Mouse (Mus musculus): Measurements from ENCODE around the gene Rasal2.
A peak's percentile ranks its signal among the peaks of the same experiment; 100 is the strongest.

Rasal2 gene

DNA sequence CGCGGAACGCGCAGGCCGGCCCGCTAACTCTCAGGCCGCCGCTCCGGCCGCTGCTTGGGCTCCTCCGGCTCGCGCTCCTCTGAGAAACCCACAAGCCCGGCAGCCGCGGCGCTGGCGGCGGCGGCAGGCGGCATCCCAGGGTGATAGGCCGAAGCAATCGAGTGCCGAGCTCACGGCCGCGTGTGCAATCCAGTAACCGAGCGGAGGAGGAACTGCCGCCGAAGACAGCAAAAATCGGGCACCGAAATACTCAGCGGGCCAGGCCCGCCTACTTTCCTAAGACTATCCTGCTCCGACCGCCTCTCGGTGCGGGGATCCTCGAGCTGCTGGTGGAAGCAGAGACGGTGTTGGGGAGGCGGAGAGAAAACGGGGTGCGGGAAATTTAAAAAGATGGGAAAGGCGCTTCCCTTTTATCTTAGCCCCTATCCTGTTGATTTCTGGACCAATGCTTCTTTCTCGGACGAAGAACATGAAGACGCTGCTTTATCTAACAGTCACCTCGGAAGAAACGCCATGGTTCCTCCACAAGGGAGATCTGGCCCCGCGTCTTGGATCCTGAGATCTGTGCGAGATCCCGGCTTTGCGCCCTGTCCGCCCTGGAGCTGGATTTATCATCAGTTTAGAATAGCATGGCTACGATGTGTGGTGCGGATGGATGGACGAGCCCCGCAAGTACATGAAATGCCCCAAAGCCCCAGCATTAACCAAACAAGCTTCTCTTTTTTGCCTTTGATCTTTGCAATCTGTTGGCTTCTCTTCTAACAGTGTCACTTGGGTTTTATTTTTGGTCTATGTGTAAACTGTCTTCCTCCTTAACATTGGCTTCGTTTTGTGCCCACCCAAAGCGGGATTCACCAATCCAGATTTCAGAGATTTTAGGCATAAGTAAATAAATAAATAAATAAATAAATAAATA, at the start of gene Rasal2:
TSS of gene Rasal2 (minus strand) at position 142 of the 916 bp plus-strand sequence.
- DNase-seq (ENCODE audit: low spot score) = peak; percentile 96

DNA sequence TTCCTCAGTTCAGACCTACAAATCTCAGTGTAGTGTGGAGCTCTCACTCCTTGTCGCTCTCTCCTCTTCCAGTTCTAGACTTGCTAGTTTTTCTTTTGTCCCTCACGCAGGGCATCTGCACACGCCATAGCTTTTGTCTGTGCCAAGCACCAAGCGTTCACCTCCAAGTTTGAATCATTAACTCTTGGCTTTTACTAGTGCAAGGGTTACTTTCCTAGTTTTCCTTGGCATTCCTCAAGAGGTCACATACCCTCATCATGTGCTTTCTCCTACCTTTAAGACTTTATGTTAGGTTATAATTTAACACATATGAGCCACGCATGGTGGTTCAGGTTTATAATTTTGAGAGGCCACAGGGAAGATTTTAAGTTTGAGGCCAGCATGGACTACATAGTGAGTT, 48.9 kb upstream of the Rasal2 start:
- no peak for DNase-seq (ENCODE audit: low spot score)

DNA sequence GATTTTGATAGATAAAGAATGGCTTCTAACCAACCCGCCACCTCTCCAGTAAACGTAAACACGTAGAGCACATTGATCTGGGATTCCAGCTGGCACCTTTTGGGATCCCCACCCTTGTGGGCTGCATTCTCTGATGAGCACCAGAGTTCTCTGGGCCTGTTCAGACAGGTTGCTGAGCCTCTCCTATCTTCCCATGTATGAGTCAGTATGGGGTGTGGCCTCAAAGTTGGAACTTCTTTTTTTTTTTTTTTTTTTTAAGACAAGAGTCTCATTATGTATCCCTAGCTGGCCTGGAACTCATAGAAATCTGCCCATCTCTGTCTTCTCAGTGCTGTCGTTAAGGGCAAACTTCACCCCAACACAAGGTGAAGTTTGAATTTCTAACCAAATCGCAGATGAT, 47.5 kb upstream of the Rasal2 start:
- DNase-seq (ENCODE audit: low spot score) = no peak

DNA sequence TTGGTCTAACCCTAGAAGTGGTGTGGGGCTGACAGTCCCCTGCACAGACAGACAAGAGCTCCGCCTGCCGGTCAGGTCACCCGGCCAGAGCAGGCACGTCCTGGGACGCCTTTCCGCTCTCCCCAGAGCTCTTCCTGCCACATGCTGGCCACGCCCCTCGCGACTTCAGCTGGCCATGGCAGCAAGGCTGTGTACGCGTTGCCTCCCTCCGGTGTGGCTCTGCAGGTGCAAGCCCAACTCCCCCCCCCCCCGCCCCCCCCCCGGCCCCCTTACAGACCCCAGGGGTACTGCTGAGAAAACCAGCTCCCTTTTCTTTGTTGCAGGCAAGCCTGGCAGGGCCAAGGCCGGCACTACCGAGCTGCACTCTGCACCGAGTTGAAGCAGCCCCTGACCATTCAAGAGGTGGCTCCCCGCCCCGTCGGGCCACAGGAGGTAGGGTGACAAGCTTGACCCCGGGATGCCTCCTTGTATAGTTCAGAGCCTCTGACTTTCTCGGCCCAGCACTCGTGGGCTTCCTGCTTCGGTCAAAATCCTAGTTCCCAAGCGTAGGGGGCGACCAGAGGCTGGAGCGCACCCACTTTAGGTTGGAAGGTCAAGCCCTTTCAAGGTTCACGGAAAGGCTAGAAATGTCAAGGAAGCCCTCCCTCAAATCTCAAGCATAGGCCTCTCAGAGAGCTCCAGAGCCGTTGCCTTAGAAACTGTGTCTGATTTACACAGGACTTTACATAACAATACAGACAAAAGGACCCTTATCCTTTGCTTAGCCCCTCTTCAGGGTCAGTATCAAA, 46.2 kb upstream of the Rasal2 start, which contains the start of gene Cryzl2:
TSS of gene Cryzl2 (plus strand) at position 157 of the 788 bp plus-strand sequence.
- DNase-seq (ENCODE audit: low spot score) = peak; percentile 90

DNA sequence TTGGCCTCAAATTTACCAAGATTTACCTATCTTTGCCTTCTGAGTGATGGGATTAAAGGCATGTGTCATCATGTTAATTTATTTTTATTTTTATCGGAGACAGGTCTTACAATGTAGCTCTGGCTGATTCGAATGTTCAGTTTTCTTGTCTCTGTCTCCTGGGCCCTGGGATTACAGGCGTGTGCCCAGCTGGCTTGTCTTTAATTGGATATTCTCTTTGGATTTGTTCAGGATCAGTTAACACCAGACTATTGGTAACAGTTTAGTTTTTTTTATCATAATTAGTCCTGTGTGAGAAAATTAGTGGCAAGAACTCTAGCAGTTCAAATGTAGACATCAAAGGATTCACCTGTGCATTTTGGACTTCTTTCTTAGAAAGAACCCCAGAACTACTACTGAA, 45.4 kb upstream of the Rasal2 start:
- no peak for DNase-seq (ENCODE audit: low spot score)

DNA sequence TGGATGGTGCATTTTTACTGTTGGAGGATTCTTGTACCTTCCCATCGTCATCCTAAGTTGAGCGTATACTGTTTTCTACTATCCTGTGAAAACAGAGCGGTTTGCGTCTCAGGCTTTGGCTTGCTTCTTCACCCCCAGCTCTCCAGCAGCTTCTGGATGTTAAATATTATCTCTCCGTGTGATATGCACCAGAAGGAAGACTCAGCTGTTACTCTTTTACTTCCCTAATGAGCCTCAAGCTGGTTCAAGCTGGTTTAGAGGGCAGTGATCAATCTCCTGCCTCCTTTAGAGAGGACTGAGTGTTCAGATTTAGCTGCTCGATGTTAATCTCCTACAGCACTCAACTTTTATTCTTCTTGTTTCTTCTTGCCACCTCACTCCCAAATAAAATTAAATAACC, 42.5 kb upstream of the Rasal2 start:
- DNase-seq (ENCODE audit: low spot score) = no peak

DNA sequence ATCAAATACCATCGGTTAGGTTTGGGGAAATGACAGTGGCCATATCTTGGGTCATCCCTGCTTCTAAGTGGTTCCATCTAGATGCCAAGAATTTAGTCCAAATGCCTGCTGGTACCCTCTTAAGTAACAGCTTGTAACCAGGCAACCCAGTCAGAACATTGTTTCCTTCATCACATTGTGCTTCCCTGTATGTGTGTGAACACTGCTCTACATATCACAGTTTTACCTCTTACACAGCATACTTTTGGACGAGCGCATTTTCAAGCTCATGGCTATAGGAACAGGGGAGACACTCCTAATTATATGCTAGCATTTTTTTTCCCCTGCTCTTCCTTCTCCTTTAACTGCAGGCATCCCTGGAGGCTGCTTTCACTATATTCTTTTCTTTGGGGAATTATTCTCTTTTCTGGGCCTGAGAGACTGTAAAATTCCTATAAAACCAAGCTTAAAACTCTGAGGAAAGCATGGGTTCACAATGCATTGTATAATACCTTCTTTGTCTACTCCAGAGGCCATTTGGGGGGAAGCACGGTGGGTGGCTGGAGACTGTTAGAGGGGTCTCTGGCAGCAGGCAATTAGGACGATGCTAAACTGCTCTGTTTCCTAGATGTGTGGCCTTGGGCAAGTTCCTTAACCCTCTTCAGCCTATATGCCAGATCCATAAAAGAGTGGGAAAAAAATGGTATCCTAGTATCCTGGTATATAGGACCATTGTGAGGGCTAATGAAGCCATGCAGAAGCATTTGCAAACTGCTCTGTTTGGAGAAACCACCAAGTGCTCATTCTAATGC, 40.6 kb upstream of the Rasal2 start:
- DNase-seq (ENCODE audit: low spot score) = no peak

DNA sequence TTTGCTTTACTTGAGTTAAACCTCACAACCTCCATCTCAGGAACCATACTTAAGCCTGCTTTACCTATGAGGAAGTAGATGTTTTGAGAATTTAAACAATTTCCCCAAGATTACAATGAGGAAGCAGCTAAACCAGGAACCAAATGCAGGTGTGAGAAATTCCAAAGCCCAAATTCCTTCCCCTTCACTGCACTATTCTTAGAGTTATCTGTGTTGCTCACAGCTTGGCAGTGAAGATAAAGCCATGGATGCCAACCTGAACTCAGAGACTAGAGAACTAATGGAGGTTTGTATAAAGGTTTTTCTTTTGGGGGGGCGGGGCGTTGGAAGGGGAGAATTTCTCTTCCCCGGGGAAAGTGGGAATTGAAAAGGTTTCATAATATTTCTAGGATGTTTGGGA, 39.9 kb upstream of the Rasal2 start:
- DNase-seq (ENCODE audit: low spot score) = no peak

DNA sequence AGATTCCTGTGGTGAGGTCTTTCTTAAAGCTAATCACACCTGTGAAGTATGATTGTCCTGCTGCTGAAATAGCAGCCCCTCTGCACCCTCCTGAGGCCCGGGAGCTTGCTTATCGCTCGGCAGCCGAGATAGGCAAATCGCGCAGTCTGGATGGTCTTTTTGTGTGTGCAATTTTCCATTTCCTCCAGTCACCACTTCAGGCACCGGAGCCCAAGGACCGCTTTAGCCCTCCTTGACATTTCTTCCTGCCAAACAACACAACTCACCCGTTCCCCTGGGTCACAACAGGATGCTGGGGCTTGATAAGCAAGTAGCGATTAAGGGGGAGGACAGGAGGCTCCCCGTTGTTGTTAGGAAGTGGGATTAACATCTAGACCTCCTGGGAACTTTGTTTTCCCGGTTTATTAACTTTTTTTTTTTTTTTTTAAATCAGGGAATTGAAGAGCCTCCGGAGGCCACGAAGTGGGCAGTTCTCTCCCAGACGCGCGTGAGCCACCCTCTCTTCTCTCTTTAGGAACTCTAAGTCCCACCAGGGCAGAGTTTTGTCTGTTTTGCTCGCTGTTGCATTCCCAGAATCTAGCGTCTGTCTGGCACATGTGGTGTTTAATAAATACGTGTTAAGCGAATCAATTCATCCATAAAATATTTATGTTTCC, 37.7 kb upstream of the Rasal2 start:
- peak; percentile 66 for DNase-seq (ENCODE audit: low spot score)

DNA sequence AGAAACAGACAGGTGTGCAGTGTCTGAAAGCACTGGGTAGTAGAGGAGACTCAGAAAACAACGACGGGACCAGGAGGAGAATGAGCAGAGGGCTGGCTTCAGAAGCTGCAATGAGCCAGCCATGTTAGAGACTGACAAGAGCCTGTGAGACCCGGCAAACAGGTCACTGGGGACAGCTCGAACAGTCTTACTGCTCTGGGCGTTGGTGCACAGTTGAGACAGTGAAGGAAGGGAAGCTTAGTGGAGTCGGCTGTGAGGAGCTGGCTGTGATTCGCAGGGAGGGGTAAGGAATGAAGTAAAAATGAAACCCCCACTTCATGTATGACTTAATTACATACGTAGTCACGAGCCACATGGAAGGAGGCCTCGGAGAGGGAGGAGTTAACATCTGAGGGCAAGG, 37.1 kb upstream of the Rasal2 start:
- DNase-seq (ENCODE audit: low spot score) = no peak

DNA sequence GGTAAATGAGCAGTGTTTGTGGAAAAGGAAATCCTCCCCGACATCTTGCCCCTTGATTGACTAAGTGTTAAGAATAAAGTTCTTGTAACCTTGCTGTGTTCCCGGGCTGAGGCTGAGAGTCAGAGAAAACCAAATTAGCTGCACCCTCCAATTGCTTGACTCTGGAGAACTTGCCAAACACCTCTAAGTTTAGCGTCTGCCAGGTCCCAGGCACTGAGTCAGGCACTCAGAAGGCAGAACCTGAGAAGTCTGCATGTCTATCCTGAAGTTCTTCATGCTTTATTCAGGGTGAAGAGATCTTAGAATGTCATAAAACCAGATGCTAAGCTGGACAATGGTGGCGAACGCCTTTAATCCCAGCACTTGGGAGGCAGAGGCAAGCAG, 36.4 kb upstream of the Rasal2 start:
- no peak for DNase-seq (ENCODE audit: low spot score)

DNA sequence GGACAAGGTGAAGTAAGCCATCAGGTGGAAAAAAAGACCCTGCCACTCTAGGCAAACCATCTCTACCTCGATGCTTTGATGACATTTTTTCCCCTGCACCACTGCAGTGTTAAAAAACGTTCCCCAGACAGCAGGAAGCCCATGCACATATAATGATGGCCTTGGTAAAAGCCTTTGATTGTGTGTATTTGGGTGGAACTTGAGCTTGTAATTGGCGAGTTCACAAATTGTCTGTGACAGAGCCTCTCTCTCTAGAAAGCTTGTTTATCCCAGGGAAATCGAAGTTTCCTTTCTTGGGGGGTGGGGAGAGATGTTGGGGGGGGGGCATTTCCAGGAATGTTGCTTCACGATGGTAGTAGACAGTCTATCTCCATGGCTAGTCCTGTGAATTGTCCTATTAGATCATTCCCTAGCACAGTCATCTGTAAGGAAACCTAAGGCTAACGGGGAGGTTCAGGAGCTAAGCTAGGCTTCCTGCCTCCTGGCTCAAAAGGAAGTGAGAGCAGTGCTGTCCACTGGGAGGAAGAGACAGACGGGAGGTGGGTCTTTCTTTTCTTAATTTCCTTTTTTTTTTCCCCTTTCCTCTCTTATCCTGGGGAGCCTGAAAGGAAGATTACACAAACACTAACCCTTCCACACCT, 35.9 kb upstream of the Rasal2 start:
- DNase-seq (ENCODE audit: low spot score) = no peak

DNA sequence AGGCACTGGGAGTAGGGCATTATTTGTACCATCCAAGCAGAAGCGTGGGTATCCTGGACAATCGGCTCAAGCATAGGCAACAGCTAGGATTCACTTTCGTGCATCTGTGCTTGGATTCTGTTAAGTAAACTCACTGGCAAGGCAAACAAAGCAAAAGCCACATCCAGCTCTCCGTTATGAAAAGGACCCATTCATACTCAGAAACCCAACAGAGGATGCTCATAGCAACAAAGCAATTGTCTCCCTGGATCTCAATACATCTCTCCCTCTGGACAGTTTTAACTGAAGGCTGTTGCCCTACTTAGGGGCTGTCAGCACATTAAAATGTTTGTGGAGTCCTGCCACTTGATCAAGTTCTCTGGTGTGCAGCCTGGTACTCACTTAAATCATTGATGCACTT, 34.7 kb upstream of the Rasal2 start:
- no peak for DNase-seq (ENCODE audit: low spot score)

DNA sequence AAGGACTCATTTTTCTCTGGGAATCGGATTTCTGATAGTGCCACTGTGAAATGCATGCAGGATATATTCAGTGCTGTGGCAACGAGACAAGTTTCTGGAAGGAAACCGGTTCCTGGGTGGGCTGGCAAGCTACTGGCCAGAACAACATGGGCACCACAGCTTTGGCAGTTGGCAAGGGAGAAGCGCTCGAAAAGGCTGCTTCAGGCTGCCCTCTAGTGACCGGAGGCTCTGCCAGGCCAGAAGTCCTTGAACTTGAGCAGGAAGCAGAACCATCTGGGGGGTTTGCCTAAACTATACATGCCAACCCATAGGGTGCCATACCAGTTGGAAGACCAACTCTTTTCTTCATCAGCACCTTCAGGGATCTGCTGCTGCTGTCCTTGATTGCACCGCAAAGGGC, 33.9 kb upstream of the Rasal2 start:
- DNase-seq (ENCODE audit: low spot score) = peak; percentile 83

DNA sequence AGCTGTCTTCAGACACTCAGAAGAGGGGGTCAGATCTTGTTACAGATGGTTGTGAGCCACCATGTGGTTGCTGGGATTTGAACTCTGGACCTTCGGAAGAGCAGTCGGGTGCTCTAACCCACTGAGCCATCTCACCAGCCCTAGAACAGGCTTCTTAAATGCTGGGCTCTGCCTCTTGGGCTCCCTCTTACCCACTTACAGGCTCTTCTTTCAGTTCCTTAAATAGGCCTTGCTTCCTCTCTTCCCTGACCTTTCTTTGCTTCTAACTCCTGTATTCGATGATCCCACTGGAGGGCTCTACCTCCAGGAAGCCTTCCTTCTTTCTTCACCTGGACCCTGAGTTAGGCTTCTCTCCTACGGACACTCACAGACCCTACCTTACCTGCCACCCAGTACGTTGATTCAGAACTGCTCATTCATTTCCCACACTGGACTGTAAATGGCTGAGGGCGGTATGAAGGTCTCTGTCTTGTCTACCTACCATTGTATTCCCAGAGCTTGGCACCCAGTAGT, 33.1 kb upstream of the Rasal2 start:
- DNase-seq (ENCODE audit: low spot score) = no peak

DNA sequence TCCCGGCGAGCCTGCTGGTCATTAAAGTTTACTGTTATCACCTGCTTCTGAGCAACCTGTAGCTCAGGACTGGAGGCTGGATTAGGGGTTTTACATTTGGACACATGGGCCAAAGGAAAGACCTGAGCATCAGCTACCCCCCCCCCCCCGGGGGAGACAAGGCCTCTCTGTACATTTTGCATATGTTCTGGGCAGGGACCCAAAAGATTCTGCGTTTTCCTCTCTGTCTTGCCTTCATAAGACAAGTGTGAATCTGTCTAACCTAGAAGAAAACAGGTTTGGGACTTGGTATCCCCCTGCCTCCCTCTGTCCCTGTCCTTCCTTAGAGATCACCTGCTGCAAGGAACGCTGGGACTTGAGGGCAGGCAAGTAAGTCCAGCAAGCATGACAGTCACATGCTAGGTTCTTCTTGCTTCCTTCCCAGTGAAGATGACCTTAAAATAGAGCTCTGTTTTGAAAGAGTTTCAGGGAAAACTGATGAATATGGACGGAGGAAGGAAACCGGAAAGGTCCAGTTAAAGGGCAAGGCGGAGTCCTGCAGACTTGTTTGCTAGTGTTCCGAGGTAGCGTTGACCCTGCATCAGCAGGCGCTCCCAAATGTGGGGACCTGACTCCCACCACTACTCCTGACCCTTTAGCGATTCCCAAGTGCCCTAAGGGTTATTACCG, 32.4 kb upstream of the Rasal2 start:
- no peak for DNase-seq (ENCODE audit: low spot score)

DNA sequence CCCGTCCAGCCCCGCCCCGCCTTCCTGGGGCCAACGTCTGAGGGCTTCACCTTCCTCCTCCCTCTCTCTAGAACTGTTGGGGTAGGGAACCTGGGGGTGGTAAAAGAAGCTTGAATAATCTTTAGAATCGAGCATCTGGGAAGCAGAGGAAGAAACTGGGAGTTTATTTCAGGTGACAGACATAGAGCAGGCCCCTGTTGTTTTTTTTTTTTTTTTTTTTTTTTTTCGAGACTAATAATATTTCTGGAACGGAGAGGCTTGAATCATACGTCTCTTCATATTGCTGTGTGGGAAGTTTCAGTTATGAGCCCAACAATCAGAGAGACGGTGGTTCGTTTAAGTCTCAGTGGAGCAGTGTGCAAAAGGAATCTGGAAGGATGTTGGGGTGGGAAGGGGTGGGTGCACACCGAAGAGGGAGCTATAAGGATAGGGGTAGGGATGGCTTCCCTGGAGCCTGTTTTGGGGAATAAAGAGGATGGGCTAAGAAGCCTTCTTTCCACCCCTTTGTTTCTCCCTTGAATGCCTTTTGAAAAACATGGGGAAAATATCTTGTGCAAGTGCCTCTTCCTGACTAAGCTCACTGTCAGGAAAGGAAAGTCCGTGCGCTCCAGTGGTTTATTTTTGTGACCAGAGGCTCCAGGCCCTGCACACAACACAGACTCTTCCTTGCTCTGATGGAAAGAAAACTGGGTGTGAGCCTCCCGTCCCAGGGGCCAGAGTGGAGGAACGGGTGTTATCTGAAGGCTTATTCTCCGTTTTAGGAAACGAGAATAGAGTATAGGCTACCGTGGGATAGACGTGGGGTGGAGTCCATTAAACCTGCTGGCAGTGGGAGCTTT, 31.5 kb upstream of the Rasal2 start:
- no peak for DNase-seq (ENCODE audit: low spot score)

DNA sequence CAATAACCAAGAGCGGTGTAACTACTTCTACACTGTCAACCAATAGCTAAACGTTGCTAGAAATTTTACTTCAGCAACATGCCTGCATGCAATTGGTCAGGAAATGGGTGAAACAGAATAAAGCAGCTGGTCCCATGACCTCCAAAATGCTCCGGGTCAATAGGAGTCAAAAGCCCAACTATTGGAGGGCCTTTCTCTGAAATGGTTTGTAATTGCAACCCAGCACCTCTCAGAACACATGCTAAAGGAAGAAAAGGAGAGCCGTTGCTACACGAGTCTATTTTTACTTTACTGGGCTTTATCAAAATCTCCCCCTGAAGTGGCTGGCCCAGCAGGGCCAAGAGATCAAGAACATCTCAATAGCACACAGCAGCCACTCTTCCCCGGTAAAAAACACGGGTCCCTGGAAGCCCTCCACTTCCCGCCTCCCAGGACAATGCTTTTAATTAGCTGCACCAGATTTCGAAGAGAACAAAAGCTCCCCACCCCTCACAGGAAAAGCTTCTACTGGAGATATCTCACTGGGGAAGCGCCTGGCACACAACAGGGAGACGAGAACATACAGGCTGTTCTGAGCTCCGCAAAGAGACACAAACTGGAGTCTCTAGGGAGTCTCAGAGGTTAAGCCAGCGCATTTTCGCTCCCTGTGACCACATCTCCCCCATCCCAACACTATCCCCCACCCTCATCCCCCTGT, 30.8 kb upstream of the Rasal2 start:
- peak; percentile 79 for DNase-seq (ENCODE audit: low spot score)
